Mouse (Mus musculus): ENCODE measurements around the gene Fam205c. TPM values are rescaled to one million over a fixed set of nuclear protein-coding genes. Genes with fewer than 3 reads are reported as not detected.
A peak's percentile ranks its signal among the peaks of the same experiment; 100 is the strongest.

The Fam205c gene
- polyA plus RNA-seq (2014; fragmentation: Nextera tagmentation; extraction: Ambion mirVana): 0.35 TPM in 1 of 2 replicates, not detected in the other

- 88% methylated on average over 7 of the region's 7 CpGs for WGBS
- H3K4me1 ChIP-seq (ENCODE audit: control insufficient read depth, insufficient read depth, low read length): no peaks in the 10 kb centered on the region
- no peaks in the 10 kb centered on the region for H3K27me3 ChIP-seq (ENCODE audit: control insufficient read depth, insufficient read depth, low read length)
- no peaks in the 10 kb centered on the region for H3K9me3 ChIP-seq (ENCODE audit: control insufficient read depth, low read length)
- H3K36me3 ChIP-seq (ENCODE audit: control insufficient read depth, insufficient read depth, low read length): no peaks in the 10 kb centered on the region
- no peak for ATAC-seq (ENCODE audit: low FRiP score, low TSS enrichment)
- H3K27ac ChIP-seq (ENCODE audit: low read depth, low read length): no peak within 1 kb of the TSS
- H3K4me3 ChIP-seq (ENCODE audit: low read length): no peak within 1 kb of the TSS
- no peak within 1 kb of the TSS for H3K9ac ChIP-seq (ENCODE audit: low read depth, low read length)
- no peak within 1 kb of the TSS for H3K4me2 ChIP-seq (replicated peaks; ENCODE audit: low read depth, low read length)
These were observed at the start of gene Fam205c for GRCm38 (mm10) chr4:42874134-42874533. Gene Fam205c, minus strand, starts transcription at chr4:42874234.

GRCm38 (mm10) chr4:42922461-42922860 lies 48.4 kb upstream of the Fam205c start:
- WGBS: 73% methylated on average over 8 of the region's 8 CpGs
- H3K4me2 ChIP-seq (replicated peaks; ENCODE audit: low read depth, low read length): no peak overlapping the region
- H3K4me1 ChIP-seq (ENCODE audit: control insufficient read depth, insufficient read depth, low read length): no peaks in the 10 kb centered on the region
- no peak overlapping the region for H3K9ac ChIP-seq (ENCODE audit: low read depth, low read length)
- no peaks in the 10 kb centered on the region for H3K9me3 ChIP-seq (ENCODE audit: control insufficient read depth, low read length)
- H3K4me3 ChIP-seq (ENCODE audit: low read length): no peak overlapping the region
- peaks cover 20% of the 10 kb centered on the region for H3K27me3 ChIP-seq (ENCODE audit: control insufficient read depth, insufficient read depth, low read length)
- no peak for ATAC-seq (ENCODE audit: low FRiP score, low TSS enrichment)
- no peak overlapping the region for H3K27ac ChIP-seq (ENCODE audit: low read depth, low read length)
- H3K36me3 ChIP-seq (ENCODE audit: control insufficient read depth, insufficient read depth, low read length): no peaks in the 10 kb centered on the region

DNA sequence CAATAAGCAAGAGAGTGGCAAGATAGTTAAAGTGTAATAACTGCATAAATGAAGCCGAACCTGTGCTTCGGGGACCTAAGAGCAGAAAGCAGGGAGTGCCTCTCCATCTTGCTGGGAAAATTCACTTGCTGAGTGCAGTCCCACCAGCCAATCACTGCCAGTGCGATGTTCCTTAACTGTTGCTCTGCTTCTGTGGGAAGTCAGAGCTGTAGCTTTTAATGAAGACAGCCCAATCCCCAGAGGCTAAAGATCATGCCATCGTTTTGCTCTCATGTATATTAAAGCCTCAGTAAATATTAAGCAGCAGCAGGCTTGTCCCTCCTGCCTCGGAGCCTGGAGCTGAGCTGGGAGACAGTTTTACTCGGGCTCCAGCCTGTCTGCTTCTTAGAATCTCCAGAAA lies 48.0 kb upstream of the Fam205c start:
- no peaks in the 10 kb centered on the region for H3K9me3 ChIP-seq (ENCODE audit: control insufficient read depth, low read length)
- no peak overlapping the region for H3K9ac ChIP-seq (ENCODE audit: low read depth, low read length)
- H3K27ac ChIP-seq (ENCODE audit: low read depth, low read length): no peak overlapping the region
- ATAC-seq (ENCODE audit: low FRiP score, low TSS enrichment): no peak
- WGBS: 69% methylated on average over 6 of the region's 6 CpGs
- H3K4me1 ChIP-seq (ENCODE audit: control insufficient read depth, insufficient read depth, low read length): no peaks in the 10 kb centered on the region
- no peak overlapping the region for H3K4me3 ChIP-seq (ENCODE audit: low read length)
- no peaks in the 10 kb centered on the region for H3K36me3 ChIP-seq (ENCODE audit: control insufficient read depth, insufficient read depth, low read length)
- H3K27me3 ChIP-seq (ENCODE audit: control insufficient read depth, insufficient read depth, low read length): peaks cover 24% of the 10 kb centered on the region
- H3K4me2 ChIP-seq (replicated peaks; ENCODE audit: low read depth, low read length): no peak overlapping the region

GRCm38 (mm10) chr4:42921536-42921935 lies 47.5 kb upstream of the Fam205c start:
- Histone ChIP-seq H3K4me1 (ENCODE audit: control insufficient read depth, insufficient read depth, low read length) (no peaks in the 10 kb centered on the region), H3K27me3 (ENCODE audit: control insufficient read depth, insufficient read depth, low read length) (peaks cover 24% of the 10 kb centered on the region), H3K9me3 (ENCODE audit: control insufficient read depth, low read length) (no peaks in the 10 kb centered on the region), H3K9ac (ENCODE audit: low read depth, low read length) (no peak overlapping the region), H3K27ac (ENCODE audit: low read depth, low read length) (no peak overlapping the region), H3K36me3 (ENCODE audit: control insufficient read depth, insufficient read depth, low read length) (no peaks in the 10 kb centered on the region), H3K4me3 (ENCODE audit: low read length) (no peak overlapping the region), H3K4me2 (replicated peaks; ENCODE audit: low read depth, low read length) (no peak overlapping the region)
- ATAC-seq (ENCODE audit: low FRiP score, low TSS enrichment): no peak
- WGBS: 87% methylated on average over 2 of the region's 2 CpGs

GRCm38 (mm10) chr4:42920726-42921125 lies 46.7 kb upstream of the Fam205c start:
- no peak overlapping the region for H3K4me3 ChIP-seq (ENCODE audit: low read length)
- no peaks in the 10 kb centered on the region for H3K4me1 ChIP-seq (ENCODE audit: control insufficient read depth, insufficient read depth, low read length)
- no peak for ATAC-seq (ENCODE audit: low FRiP score, low TSS enrichment)
- no peak overlapping the region for H3K27ac ChIP-seq (ENCODE audit: low read depth, low read length)
- WGBS: 81% methylated on average over 9 of the region's 9 CpGs
- no peaks in the 10 kb centered on the region for H3K9me3 ChIP-seq (ENCODE audit: control insufficient read depth, low read length)
- no peaks in the 10 kb centered on the region for H3K36me3 ChIP-seq (ENCODE audit: control insufficient read depth, insufficient read depth, low read length)
- peaks cover 29% of the 10 kb centered on the region for H3K27me3 ChIP-seq (ENCODE audit: control insufficient read depth, insufficient read depth, low read length)
- no peak overlapping the region for H3K4me2 ChIP-seq (replicated peaks; ENCODE audit: low read depth, low read length)
- H3K9ac ChIP-seq (ENCODE audit: low read depth, low read length): no peak overlapping the region

DNA sequence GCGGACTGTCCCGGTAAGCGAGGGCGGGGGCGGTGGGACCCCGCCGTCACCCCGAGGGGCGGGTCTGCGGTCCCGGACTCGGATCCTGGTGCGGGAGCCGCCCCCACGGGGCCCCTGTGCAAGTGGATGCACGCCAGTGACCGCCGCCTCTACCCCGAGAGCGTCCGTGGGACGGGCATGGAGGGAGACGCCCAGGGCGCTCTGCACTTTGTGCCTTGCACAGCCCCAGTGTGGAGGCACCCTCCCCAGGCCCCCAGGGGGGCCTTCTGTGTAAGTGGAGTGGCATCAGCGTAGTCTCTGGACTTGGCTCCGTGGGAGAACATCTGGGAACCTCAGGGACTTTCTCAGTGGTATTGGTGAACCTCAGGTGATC lies 43.4 kb upstream of the Fam205c start:
- peak; percentile 79 for ATAC-seq (ENCODE audit: low FRiP score, low TSS enrichment)
- H3K27me3 ChIP-seq (ENCODE audit: control insufficient read depth, insufficient read depth, low read length): peaks cover 47% of the 10 kb centered on the region
- peak overlapping the region; percentile 67 for H3K9ac ChIP-seq (ENCODE audit: low read depth, low read length)
- 4% methylated on average over 25 of the region's 26 CpGs for WGBS
- peak overlapping the region; percentile 94 for H3K4me2 ChIP-seq (replicated peaks; ENCODE audit: low read depth, low read length)
- no peak overlapping the region for H3K27ac ChIP-seq (ENCODE audit: low read depth, low read length)
- peak overlapping the region; percentile 62 for H3K4me3 ChIP-seq (ENCODE audit: low read length)
- H3K36me3 ChIP-seq (ENCODE audit: control insufficient read depth, insufficient read depth, low read length): no peaks in the 10 kb centered on the region
- no peaks in the 10 kb centered on the region for H3K9me3 ChIP-seq (ENCODE audit: control insufficient read depth, low read length)
- no peaks in the 10 kb centered on the region for H3K4me1 ChIP-seq (ENCODE audit: control insufficient read depth, insufficient read depth, low read length)

DNA sequence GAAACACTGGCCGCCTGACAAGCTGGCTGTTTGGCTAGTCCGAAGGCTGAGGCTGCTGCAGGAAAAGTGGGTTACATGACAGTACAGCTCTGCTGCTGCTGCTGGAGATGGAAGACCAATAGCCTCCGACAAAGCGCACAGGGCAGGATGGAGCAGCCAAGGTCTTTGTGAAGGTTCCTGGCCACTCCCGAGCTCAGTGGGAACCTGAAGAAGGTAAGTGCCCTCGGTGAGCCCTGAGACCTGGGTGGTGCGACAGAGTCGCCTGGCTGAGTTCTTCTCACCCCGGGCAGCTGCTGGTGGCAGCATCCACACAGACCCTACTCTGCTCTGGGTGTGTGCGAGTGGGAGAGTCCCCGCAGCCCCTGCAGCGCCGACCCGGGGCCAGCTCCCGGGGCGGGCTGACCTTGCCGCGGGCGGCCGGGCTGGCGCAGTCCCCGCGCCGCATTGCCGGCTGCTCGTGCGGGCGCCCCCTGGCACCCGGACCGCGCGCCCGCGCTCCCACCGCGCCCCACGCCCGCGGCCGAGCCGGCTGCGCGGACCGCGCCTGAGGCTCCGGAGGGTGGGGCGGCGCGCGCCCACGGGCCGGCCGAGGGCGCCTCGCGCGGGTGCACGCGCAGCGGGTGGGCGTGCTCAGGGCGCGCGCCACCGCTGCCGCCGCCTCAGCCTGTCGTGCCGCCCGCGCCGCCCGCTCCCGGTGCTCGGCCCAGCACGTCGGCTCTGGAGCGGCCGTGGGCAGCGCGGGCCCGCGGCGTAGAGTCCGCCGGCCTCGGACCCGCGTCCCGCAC lies 42.8 kb upstream of the Fam205c start, which contains the start of gene Phf24:
Phf24 (plus strand) TSS at position 44 of the 785 bp plus-strand sequence.
- Histone ChIP-seq H3K4me3 (ENCODE audit: low read length) (peak within 1 kb of the TSS; percentile 62), H3K9ac (ENCODE audit: low read depth, low read length) (peak within 1 kb of the TSS; percentile 67), H3K9me3 (ENCODE audit: control insufficient read depth, low read length) (no peaks in the 10 kb centered on the region), H3K4me2 (replicated peaks; ENCODE audit: low read depth, low read length) (peak within 1 kb of the TSS; percentile 94), H3K36me3 (ENCODE audit: control insufficient read depth, insufficient read depth, low read length) (no peaks in the 10 kb centered on the region), H3K27ac (ENCODE audit: low read depth, low read length) (no peak within 1 kb of the TSS), H3K27me3 (ENCODE audit: control insufficient read depth, insufficient read depth, low read length) (peaks cover 51% of the 10 kb centered on the region), H3K4me1 (ENCODE audit: control insufficient read depth, insufficient read depth, low read length) (no peaks in the 10 kb centered on the region)
- peak; percentile 78 for ATAC-seq (ENCODE audit: low FRiP score, low TSS enrichment)
- under 1% methylated on average over 50 of the region's 90 CpGs for WGBS

DNA sequence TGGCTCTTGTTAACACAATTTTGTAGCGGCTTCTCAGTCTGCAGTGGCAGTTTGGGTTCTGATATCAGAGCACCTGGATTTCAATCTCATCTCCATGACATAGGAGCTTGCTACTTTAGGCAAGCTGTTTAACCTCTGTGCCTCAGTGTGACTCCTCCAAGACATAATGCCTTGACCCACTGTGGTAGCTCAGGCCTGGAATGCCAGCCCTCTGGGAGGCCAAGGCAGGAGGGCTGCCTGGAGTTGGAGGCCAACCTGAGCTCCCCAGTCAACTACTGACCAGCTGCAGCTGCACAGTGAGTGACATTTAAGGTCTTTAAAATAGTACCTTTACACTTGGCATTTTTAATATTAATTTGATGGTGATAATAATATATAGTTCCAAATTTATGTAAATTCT lies 41.9 kb upstream of the Fam205c start:
- H3K27ac ChIP-seq (ENCODE audit: low read depth, low read length): no peak overlapping the region
- H3K4me2 ChIP-seq (replicated peaks; ENCODE audit: low read depth, low read length): no peak overlapping the region
- H3K4me3 ChIP-seq (ENCODE audit: low read length): no peak overlapping the region
- H3K27me3 ChIP-seq (ENCODE audit: control insufficient read depth, insufficient read depth, low read length): peaks cover 51% of the 10 kb centered on the region
- H3K4me1 ChIP-seq (ENCODE audit: control insufficient read depth, insufficient read depth, low read length): no peaks in the 10 kb centered on the region
- H3K36me3 ChIP-seq (ENCODE audit: control insufficient read depth, insufficient read depth, low read length): no peaks in the 10 kb centered on the region
- 93% methylated on average over 1 of the region's 1 CpGs for WGBS
- no peaks in the 10 kb centered on the region for H3K9me3 ChIP-seq (ENCODE audit: control insufficient read depth, low read length)
- no peak for ATAC-seq (ENCODE audit: low FRiP score, low TSS enrichment)
- H3K9ac ChIP-seq (ENCODE audit: low read depth, low read length): no peak overlapping the region

DNA sequence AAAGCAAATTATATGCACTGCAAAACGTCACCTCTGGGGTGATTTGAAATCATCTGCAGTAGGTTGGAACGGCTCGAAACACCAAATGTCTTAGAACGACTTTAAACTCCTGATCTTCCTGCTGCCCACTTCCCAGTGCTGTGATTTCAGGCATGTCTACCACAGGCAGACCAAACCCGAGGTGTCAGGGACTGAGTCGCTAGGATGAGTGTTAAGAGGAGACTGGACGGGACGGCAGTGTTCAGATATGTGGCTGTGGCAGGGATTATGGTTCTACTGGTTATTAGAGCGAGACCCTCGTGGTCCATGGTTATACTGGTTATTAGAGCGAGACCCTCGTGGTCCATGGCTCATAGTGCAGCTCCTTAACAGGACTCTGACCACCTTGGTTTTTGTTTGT lies 41.3 kb upstream of the Fam205c start:
- Histone ChIP-seq H3K36me3 (ENCODE audit: control insufficient read depth, insufficient read depth, low read length) (no peaks in the 10 kb centered on the region), H3K4me3 (ENCODE audit: low read length) (no peak overlapping the region), H3K27ac (ENCODE audit: low read depth, low read length) (no peak overlapping the region), H3K9ac (ENCODE audit: low read depth, low read length) (no peak overlapping the region), H3K4me1 (ENCODE audit: control insufficient read depth, insufficient read depth, low read length) (no peaks in the 10 kb centered on the region), H3K9me3 (ENCODE audit: control insufficient read depth, low read length) (no peaks in the 10 kb centered on the region), H3K27me3 (ENCODE audit: control insufficient read depth, insufficient read depth, low read length) (peaks cover 51% of the 10 kb centered on the region), H3K4me2 (replicated peaks; ENCODE audit: low read depth, low read length) (no peak overlapping the region)
- WGBS: 71% methylated on average over 12 of the region's 12 CpGs
- ATAC-seq (ENCODE audit: low FRiP score, low TSS enrichment): no peak

Measured in kidney, embryonic 14.5 days (tissue).